Mouse (Mus musculus) heart, embryonic 14.5 days (tissue): ENCODE measurements at regions not wholly inside any gene's neighbourhood (a gene's known extent, or its start where the extent isn't known, plus 50 kb on each side); places are given as distances from the start of the nearest gene placed in this dataset.

Source experiments
- ATAC-seq: fragments of 200-750 bp; cut with Nextera tagmentation; 2 replicates; pipeline ENCODE4 v1.8.0; 2017; ENCODE audit warnings: low read depth, moderate TSS enrichment; ENCODE audit not compliant: insufficient number of reproducible peaks, insufficient read depth, low FRiP score
- H3K27ac ChIP-seq, 2 experiments: fragments of 200-500 bp in 1 of 2; fragments of 300-500 bp in 1 of 2; sonication (generic) in 1 of 2; replicated peaks in 1 of 2; 2 replicates each; pipeline ENCODE4 v1.5.1; 2012 to 2014; ENCODE audit warnings: low read depth in 2 of 2, low read length in 2 of 2, control low read depth in 1 of 2, mild to moderate bottlenecking in 1 of 2, mixed read lengths in 1 of 2; ENCODE audit not compliant: control insufficient read depth in 1 of 2, insufficient read depth in 1 of 2
- H3K27me3 ChIP-seq: fragments of 300-500 bp; sonication (generic); 2 replicates; pipeline ENCODE4 v1.6.1; 2014; ENCODE audit warnings: mild to moderate bottlenecking, low read length, control low read depth; ENCODE audit not compliant: control insufficient read depth, insufficient read depth
- H3K36me3 ChIP-seq: fragments of 300-500 bp; sonication (generic); 2 replicates; pipeline ENCODE4 v1.6.1; 2014; ENCODE audit warnings: mild to moderate bottlenecking, control low read depth, low read length, mixed read lengths; ENCODE audit not compliant: control insufficient read depth, insufficient read depth
- H3K4me1 ChIP-seq, 2 experiments: fragments of 200-500 bp in 1 of 2; fragments of 300-500 bp in 1 of 2; sonication (generic) in 1 of 2; 2 replicates each; pipeline ENCODE4 v1.6.1; 2012 to 2014; ENCODE audit warnings: low read length in 2 of 2, control low read depth in 1 of 2, mixed read lengths in 1 of 2; ENCODE audit not compliant: control insufficient read depth in 2 of 2, insufficient read depth in 2 of 2
- H3K4me2 ChIP-seq: fragments of 300-500 bp; sonication (generic); 2 replicates; pipeline ENCODE4 v1.6.1; 2014; ENCODE audit warnings: mild to moderate bottlenecking, low read length
- H3K4me3 ChIP-seq, 2 experiments: fragments of 200-500 bp in 1 of 2; fragments of 300-500 bp in 1 of 2; sonication (generic) in 1 of 2; 2 replicates each; pipeline ENCODE4 v1.5.1; 2012 to 2014; ENCODE audit warnings: low read length in 2 of 2, mild to moderate bottlenecking in 2 of 2, control low read depth in 1 of 2, low read depth in 1 of 2, moderate library complexity in 1 of 2; ENCODE audit not compliant: control insufficient read depth in 1 of 2, insufficient read depth in 1 of 2
- H3K9ac ChIP-seq: fragments of 300-500 bp; sonication (generic); 2 replicates; pipeline ENCODE4 v1.6.1; 2014; ENCODE audit warnings: mild to moderate bottlenecking, low read length
- H3K9me3 ChIP-seq: fragments of 300-500 bp; sonication (generic); 2 replicates; pipeline ENCODE4 v1.6.1; 2016; ENCODE audit warnings: low read length, control low read depth; ENCODE audit not compliant: control insufficient read depth
- WGBS: fragments of 180-500 bp; shearing (Covaris S2); extraction: QIAGEN DNeasy Blood & Tissue Kit; methylation state at CpG from one replicate; pipeline ENCODE4 v1.1.7; 2014; 5-methylcytosine and 5-hydroxymethylcytosine counted together

DNA sequence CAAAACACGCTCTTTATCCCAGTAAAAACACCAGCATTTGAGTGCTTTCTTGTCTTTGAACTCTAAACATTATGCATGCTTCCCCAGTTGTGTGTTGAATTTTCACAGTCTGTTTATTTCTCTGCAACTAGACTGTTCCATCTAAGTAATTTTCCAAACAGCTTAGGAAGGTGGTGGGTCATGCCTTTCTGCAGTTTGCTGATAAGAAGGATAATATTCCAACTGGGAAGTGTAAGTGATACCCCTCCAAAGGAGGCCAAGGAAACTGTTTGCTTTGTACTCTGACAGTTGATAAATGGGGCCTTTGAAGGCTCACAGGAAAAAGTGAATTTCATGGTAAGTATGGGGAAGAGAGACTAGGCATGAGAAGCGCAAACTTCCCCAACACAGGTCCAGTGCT, 1354.4 kb downstream of the Gsdmc2 start:
- ATAC-seq, result no peak
- Histone ChIP-seq H3K4me1 (no peaks in the 10 kb centered on the region), H3K27me3 (no peaks in the 10 kb centered on the region), H3K4me2 (no peak overlapping the region), H3K36me3 (no peaks in the 10 kb centered on the region), H3K27ac (no peak overlapping the region), H3K4me3 (no peak overlapping the region), H3K9ac (no peak overlapping the region), H3K9me3 (no peaks in the 10 kb centered on the region)
- 57% methylated on average over 2 of the region's 2 CpGs for WGBS

DNA sequence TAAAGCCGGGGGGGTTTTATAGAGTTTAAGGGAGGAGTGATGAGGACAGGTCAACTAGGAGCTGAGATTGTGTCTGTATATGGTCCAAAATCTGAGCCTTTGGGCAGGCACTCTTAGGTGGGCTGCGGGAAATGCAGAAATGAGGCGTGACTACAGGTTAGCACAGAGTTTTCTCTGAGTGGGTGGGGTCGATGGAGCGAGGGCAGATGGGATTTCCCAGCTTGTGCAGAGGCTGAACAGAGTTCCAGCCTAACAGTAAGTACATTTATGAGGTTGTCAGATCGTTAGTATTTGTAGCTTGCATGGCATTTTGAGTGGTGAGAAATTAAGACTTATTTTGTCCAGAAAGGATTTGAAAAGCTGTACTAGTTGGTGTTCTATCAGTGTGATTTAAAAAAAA, 1358.4 kb downstream of the Gsdmc2 start:
- Histone ChIP-seq H3K9me3 (no peaks in the 10 kb centered on the region), H3K4me1 (no peaks in the 10 kb centered on the region), H3K9ac (no peak overlapping the region), H3K4me3 (no peak overlapping the region), H3K27me3 (no peaks in the 10 kb centered on the region), H3K4me2 (no peak overlapping the region), H3K27ac (no peak overlapping the region), H3K36me3 (no peaks in the 10 kb centered on the region)
- 80% methylated on average over 6 of the region's 6 CpGs for WGBS
- ATAC-seq, result no peak

DNA sequence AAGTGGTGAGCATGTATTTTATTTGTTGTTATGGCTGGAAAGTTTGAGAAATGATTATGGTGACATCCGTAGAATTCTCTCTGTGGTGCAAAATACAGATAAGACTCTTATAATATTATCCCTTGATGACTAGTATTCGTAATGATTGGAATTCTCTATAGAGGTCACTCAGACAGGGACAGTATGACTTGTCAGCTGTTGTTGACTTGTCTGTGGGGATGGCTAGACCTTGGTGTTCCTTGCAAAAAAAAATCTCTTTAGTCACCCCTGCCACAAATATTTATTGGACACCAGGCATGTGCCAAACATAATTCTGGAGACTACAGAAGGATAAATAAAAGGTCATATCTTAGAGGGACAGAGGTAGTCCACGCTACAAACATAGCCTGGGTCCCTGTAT, 1360.6 kb downstream of the Gsdmc2 start:
- ATAC-seq, result no peak
- no peaks in the 10 kb centered on the region for H3K27me3 ChIP-seq
- H3K4me2 ChIP-seq, result no peak overlapping the region
- H3K4me3 ChIP-seq, result no peak overlapping the region
- H3K27ac ChIP-seq, result no peak overlapping the region
- no peaks in the 10 kb centered on the region for H3K36me3 ChIP-seq
- H3K9ac ChIP-seq, result no peak overlapping the region
- H3K4me1 ChIP-seq, result no peaks in the 10 kb centered on the region
- WGBS, result 77% methylated on average over 3 of the region's 3 CpGs
- H3K9me3 ChIP-seq, result no peaks in the 10 kb centered on the region

DNA sequence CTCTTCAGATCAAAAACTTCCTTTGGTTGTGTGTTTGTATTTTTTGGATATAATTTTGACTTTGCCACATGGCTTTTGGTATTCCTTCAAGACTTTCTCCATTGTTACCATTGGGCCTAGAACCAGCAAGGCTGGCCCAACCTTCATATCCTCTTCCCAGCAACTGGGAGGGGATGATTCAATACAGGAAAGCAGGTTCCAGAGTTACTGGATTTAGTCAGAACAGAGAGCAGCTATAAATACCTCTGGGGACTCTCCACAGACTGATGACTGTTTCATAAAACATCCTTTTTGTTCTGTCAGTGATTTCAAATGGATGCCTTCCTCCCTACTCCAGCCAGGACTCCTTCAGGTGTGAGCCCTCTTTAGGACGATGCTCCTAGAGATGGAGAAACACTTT, 1361.4 kb downstream of the Gsdmc2 start:
- no peak overlapping the region for H3K27ac ChIP-seq
- no peak overlapping the region for H3K9ac ChIP-seq
- H3K9me3 ChIP-seq, result no peaks in the 10 kb centered on the region
- H3K4me2 ChIP-seq, result no peak overlapping the region
- H3K36me3 ChIP-seq, result no peaks in the 10 kb centered on the region
- H3K4me1 ChIP-seq, result no peaks in the 10 kb centered on the region
- ATAC-seq, result no peak
- H3K27me3 ChIP-seq, result no peaks in the 10 kb centered on the region
- 80% methylated on average over 1 of the region's 1 CpGs for WGBS
- no peak overlapping the region for H3K4me3 ChIP-seq

DNA sequence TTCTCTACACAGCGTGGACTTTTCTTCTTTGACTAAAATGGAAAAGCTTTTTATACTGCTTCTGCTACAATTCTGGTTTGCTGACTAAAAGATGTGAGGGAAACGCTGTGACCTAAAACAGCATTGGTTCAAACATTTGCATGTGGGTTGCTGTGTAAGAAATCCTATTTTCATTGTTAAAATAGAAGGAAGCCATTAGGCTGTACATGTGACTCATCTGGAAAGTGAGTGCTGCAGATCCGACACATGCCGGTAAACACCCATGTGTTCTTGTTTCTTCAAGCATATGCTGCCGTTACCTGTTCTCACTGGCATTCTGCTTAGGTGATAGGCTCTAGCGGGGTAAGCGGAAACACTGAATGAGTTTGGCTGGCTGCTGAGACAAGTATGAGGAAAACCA, 1362.6 kb downstream of the Gsdmc2 start:
- Histone ChIP-seq H3K27ac (no peak overlapping the region), H3K4me3 (no peak overlapping the region), H3K9me3 (no peaks in the 10 kb centered on the region), H3K36me3 (no peaks in the 10 kb centered on the region), H3K4me2 (no peak overlapping the region), H3K9ac (no peak overlapping the region), H3K4me1 (no peaks in the 10 kb centered on the region), H3K27me3 (no peaks in the 10 kb centered on the region)
- no peak for ATAC-seq
- WGBS, result 84% methylated on average over 7 of the region's 7 CpGs

- H3K4me1 ChIP-seq, result no peaks in the 10 kb centered on the region
- no peak for ATAC-seq
- H3K4me2 ChIP-seq, result no peak overlapping the region
- no peaks in the 10 kb centered on the region for H3K36me3 ChIP-seq
- H3K27me3 ChIP-seq, result no peaks in the 10 kb centered on the region
- 89% methylated on average over 2 of the region's 2 CpGs for WGBS
- H3K9me3 ChIP-seq, result no peaks in the 10 kb centered on the region
- H3K4me3 ChIP-seq, result no peak overlapping the region
- H3K9ac ChIP-seq, result no peak overlapping the region
- no peak overlapping the region for H3K27ac ChIP-seq
These were observed 1367.2 kb downstream of the Gsdmc2 start for GRCm38 (mm10) chr15:62477779-62478178.

GRCm38 (mm10) chr15:62476452-62476851, 1368.5 kb downstream of the Gsdmc2 start:
- ATAC-seq, result no peak
- Histone ChIP-seq H3K4me2 (no peak overlapping the region), H3K27ac (no peak overlapping the region), H3K4me3 (no peak overlapping the region), H3K36me3 (no peaks in the 10 kb centered on the region), H3K9ac (no peak overlapping the region), H3K9me3 (no peaks in the 10 kb centered on the region), H3K4me1 (no peaks in the 10 kb centered on the region), H3K27me3 (no peaks in the 10 kb centered on the region)
- WGBS, result 82% methylated on average over 4 of the region's 4 CpGs

GRCm38 (mm10) chr15:62470683-62471331, 1374.2 kb downstream of the Gsdmc2 start:
- Histone ChIP-seq H3K4me3 (no peak overlapping the region), H3K36me3 (no peaks in the 10 kb centered on the region), H3K4me1 (no peaks in the 10 kb centered on the region), H3K27me3 (no peaks in the 10 kb centered on the region), H3K27ac (no peak overlapping the region), H3K9ac (no peak overlapping the region), H3K4me2 (no peak overlapping the region), H3K9me3 (no peaks in the 10 kb centered on the region)
- WGBS, result 79% methylated on average over 7 of the region's 7 CpGs
- no peak for ATAC-seq
